Mouse (Mus musculus) brain, embryonic 14.5 days (tissue): ENCODE data around the gene Mettl1.

Experiments used
- CTCF ChIP-seq: fragments of 200-500 bp; IDR thresholded peaks from 2 replicates; pipeline ENCODE4 v1.5.1; 2012; ENCODE audit warnings: inconsistent platforms, mild to moderate bottlenecking, moderate library complexity, borderline replicate concordance; ENCODE audit not compliant: insufficient read depth, insufficient read length; ENCODE audit errors: extremely low read depth
- POLR2A ChIP-seq: fragments of 200-500 bp; IDR thresholded peaks from 2 replicates; pipeline ENCODE4 v1.6.1; 2012; ENCODE audit warnings: mild to moderate bottlenecking, inconsistent platforms, borderline replicate concordance; ENCODE audit not compliant: poor library complexity, insufficient read depth, insufficient read length, severe bottlenecking; ENCODE audit errors: extremely low read depth

DNA sequence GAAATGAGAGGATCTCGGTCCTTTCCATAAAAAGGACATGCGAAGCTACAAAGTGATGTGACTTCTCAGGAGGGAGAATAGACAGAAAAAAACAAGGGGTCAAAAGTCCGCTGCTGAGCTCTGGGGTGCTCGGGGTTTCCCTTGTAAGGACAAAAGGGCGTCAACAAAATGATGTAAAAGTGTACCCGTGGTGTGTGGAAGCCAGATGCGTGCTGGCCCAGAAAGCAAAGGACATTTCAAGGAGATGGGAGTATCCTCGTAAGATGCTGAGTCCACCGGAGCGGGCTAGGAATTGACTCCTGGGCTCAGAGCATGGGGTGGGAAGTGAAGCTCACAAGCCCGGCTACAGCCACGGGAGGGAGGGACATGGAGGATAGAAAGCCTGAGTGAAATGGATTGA is 3.6 kb upstream of the Mettl1 start:
- TF ChIP-seq POLR2A (no peak), CTCF (no peak)
